Mouse (Mus musculus): Measurements from ENCODE around the gene Rnft2.
A peak's percentile ranks its signal among the peaks of the same experiment; 100 is the strongest.

Gene Rnft2

DNA sequence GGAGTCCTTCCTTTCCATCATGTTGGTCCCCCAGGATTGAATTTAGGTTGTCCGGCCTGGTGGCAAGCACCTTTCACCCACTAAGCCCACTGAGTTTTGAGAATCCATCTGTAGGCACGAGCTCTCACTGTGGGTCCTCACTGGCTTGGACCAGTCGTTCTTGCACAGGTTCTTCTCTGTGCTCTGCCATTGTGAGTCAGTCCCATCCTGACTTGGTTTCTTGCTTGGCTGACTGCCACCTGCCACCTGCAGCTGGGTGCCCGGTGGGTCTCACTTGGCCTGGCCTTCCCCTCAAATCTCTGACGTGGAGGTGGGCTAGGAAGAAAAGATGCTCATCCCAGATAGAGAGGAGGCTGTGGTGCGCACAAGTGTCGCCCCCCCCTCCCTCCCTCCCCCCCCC, 6.1 kb upstream of the Rnft2 start:
- DNase-seq (ENCODE audit: low read depth): no peak

GRCm38 (mm10) chr5:118247378-118247777, 2.5 kb upstream of the Rnft2 start:
- DNase-seq (ENCODE audit: low read depth): no peak

- DNase-seq (ENCODE audit: low read depth): no peak
Observed at GRCm38 (mm10) chr5:118245606-118246308, 841 bp upstream of the Rnft2 start.

- DNase-seq (ENCODE audit: low read depth): no peak
Observed at GRCm38 (mm10) chr5:118239671-118240070, 5.2 kb downstream of the Rnft2 start.

DNA sequence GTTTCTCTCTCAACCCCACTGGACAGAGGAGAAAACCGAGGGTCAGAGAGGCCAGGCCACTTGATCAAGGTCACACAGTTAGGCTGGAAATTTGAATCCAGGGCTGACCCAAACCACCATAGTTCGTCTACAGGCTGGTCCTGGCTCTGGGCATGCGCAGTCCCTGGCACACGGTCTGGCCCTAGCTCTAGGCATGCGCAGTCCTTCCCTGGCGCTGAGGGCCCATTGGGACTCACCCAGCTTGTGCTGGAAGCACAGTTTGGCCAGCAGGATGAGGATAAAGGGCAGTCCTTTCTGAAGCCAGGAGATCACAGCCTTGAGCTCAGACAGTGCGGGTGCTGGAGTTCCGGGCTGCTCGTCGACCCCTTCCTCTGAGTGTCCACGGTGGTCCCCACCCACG, 8.0 kb downstream of the Rnft2 start:
- DNase-seq (ENCODE audit: low read depth): no peak

- no peak for DNase-seq (ENCODE audit: low read depth)
Observed at GRCm38 (mm10) chr5:118230071-118230611, 14.8 kb downstream of the Rnft2 start.

- no peak for DNase-seq (ENCODE audit: low read depth)
Observed at GRCm38 (mm10) chr5:118223142-118223757, 21.7 kb downstream of the Rnft2 start.

GRCm38 (mm10) chr5:118217410-118217809, 27.5 kb downstream of the Rnft2 start:
- no peak for DNase-seq (ENCODE audit: low read depth)

DNA sequence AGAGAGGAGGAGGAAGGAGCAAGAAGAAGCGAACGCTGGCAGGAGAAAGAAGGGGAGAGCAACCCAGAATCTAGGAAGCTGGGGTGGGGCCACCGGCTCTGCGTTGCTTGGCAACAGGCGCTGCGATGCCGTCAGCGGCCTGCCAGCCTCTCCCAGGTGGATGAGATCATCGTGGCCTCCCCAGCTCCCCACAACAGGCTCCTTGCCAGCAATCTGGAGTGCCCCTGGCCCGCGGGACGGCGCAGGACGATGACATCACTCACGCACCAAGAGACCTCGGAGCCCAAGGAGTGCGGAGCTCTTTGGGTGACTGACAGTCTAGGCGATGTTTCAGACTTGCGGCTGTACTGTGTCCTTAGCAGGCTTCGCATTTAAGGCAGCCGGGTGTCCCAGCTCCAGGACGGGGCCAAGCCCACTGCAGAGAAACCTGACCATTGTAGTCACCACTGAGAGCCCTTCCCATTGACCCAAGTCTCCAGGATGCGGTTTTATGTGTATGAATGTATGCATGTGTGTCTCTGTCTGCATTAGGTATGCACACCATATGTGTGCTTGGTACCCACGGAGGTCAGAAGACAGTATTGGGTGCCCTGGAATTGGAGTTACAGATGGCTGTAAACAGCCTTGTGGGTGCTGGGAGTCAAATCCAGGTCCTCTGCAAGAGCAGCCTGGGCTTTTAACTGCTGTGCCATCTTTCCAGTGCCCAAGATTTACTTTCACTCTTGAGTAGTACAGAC, 30.3 kb downstream of the Rnft2 start:
- DNase-seq (ENCODE audit: low read depth): no peak

- DNase-seq (ENCODE audit: low read depth): no peak
Observed at GRCm38 (mm10) chr5:118214012-118214411, 30.9 kb downstream of the Rnft2 start.

GRCm38 (mm10) chr5:118205852-118206251, 39.1 kb downstream of the Rnft2 start:
- no peak for DNase-seq (ENCODE audit: low read depth)

- DNase-seq (ENCODE audit: low read depth): peak; percentile 59
Observed at GRCm38 (mm10) chr5:118204675-118205440, 40.1 kb downstream of the Rnft2 start.

DNA sequence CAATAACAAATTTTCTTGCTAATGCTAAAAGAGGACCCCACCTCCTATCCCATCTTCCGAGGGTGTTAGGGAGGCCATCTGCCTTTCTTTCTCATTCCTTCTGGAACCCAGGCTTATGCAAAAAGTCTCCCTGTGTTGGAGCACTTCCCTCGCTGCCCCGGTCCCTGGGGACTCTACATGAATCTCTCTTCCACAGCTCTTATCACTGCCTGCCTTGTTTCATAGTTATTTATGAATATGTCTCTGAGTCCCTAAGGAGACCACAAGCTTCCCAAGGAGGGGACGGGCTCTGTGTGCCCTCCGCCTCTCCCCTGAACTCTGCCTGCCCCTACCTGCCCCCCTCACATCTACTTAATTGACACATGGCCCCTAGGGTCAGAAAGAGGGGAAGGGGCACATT, 45.2 kb downstream of the Rnft2 start:
- DNase-seq (ENCODE audit: low read depth): no peak

DNA sequence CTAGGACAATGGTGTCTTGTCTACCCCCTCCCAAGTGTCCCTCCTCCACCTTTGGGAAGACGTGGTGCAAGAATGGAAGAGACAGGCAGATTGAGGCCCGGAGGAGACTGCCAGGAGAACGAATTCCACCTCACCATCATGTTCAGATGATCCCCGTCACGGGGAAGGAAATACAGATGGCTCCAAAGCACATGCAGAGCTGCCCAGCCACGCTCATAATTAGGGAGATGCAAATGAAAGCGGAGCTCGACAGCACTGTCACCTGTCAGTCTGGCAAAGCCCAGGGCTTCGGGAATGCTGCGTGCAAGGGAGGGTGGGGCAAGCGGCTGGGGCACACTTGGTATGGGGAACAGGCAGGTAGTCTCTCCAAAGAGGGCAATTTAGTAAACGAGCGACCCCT, 47.5 kb downstream of the Rnft2 start:
- no peak for DNase-seq (ENCODE audit: low read depth)

DNA sequence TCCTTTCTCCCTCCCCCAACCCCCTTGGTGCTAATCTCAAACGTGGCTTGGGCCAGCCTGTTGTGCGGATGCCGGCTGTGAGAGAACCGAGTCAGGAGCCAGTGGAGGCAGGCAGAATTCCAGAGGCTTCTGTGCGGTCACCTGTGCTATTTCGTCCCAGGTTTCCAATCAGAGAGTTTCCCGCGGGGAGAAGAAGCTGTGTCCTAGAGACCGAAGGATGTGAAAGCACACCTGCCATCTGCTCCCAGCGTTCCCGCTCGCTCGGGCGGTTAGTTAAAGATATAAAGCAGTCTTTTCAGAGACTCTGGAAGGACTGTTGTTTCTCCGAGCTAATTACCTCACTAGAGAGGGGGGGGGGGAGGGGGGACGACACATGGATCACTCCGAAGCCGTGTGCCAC, 52.7 kb downstream of the Rnft2 start:
- no peak for DNase-seq (ENCODE audit: low read depth)

- no peak for DNase-seq (ENCODE audit: low read depth)
Observed at GRCm38 (mm10) chr5:118190491-118190890, 54.4 kb downstream of the Rnft2 start.

DNA sequence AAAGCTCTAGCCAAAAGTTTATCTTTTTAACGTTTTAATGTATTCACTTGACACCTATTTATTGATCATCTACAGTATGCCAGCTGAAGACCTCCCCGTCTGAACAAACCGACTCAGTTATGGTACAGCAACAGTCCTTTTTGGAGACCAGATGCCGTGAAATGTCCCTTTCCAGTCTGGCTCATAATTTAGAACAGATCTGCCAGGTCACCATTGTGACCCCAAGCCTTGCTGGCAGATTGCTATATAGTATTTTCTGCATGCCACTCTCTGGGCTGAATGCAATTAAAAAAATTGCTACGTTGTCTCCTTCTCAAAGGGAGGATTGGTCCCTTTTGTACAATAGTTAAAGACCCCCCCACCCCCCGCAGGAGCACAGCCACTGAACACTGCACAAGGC, 56.6 kb downstream of the Rnft2 start:
- no peak for DNase-seq (ENCODE audit: low read depth)

DNA sequence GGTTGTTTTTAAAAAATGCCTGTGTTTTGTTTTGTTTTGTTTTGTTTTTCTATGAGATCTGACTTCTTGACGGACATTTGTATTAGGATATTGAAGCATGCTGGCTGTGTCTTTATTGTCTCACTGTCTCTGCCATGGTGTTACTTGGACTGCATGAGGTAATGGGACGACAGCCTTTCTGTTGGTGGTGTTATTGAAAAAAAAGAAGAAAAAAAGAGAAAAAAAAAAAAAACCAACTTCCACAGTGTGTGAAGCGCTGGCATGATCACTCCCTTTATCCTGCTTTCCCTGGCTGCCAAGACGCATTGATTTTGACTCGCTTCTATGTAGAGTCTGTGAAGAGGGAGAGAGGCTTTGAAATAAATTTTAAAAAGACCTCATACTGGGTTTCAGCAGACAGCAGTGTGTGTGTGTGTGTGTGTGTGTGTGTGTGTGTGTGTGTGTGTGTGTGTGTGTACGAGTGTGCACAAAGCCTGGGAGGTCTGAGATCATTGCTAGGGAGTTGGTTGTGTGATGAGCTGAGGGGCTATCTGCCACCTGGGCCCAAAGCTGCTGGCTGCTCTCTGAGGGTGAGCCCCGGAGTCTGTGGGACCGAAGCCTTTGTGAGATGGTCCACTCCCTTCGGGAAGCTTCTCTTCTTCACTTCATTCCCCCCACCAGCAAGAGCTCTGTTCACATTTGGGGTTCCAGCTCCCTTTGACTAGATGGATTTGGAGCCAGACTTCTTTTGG, 57.8 kb downstream of the Rnft2 start:
- no peak for DNase-seq (ENCODE audit: low read depth)

DNA sequence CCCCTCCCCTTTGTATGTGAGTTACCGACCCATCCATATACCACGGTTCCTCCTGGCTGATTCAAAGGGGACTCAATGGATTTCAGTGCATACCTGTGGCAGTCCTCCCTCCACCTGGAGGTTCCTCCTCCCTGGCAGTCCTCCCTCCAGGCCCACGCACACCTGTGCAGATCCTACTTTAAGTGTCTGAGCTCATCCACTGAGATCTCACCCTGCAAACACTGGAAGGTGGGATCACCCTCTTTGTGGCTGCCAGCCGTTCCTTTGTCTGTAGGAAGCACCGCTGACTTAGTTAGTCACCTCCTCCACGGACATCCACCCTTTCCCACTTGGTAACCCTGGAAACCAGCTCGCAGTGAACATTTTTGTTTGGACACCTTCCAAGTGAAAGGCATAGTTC, 67.3 kb downstream of the Rnft2 start:
- DNase-seq (ENCODE audit: low read depth): no peak

DNA sequence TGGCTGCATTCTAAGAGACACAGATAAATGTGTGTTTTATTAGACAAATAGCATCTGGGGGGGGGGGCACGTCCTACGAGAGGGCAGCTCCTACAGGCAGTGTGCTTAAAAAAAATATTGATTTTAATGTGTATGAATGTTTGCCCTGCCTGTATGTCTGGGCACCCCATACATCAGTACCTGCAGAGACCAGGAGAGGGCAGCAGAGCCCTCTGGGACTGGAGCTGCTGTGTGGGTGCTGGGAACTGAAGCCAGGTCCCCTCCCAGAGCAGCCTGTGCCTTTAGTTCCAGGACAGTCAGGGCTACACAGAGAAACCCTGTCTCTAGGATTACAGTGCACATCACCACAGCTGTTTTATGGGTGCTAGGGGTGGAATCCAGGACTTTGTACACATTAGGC, 69.8 kb downstream of the Rnft2 start:
- no peak for DNase-seq (ENCODE audit: low read depth)

DNA sequence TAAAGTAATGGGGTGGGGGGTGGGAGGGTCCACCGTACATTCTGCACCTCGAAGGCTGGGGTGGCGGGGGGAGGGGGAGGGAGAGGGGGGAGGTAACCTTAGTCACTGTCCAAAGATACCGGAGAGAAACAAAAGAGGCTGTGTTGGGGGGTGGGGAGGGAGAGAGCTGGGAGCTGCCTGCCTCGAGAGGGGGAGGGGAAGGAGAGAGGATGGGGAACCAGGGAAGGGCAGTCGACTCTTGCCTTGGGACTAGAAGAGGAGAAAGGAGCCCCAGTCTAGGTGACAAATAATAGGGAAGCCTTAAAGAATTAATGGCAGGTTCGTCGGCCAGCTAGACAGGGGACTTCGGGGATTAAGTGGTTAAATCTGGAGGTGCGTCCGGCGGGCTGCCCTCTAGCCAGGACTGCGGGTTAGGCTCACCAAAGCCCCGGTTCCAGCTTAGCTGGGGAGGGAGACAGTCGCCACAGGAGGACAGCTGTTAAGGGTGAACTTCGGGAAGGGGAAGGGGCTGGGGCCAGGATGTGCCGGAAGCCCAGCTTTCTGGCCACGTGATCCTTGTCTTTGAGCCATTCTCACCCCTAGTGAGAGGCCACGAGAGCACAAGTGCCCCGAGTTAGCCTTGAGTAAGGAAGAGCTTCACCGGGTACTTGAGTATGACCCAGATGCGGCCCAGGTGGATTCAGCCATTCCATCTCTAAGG, 70.5 kb downstream of the Rnft2 start:
- no peak for DNase-seq (ENCODE audit: low read depth)
